ENCODE assay signal across 16 mouse cellular contexts in the genomic region with DNA sequence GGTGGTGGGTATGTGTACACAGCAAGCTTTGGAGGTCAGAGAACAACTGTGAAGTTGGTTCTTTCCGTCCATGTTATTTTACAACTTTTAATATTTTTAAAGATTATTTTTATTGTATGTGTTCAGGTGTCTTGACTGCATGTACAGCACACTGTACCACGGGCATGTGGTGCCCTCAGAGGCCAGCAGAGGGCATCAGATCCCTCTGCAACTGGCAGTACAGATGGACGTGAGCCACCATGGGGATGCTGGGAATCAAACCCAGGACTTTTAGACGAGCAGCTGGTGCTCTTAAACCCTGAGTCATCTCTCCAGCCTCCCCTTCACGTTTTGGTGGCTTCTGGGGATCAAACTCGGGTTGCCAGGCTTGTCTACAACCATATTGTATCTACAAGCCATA. TPM values are rescaled to one million over a fixed set of nuclear protein-coding genes. Genes with fewer than 3 reads are reported as not detected.
DNase-seq lines count a peak whose midpoint lies in the region; ATAC-seq and TF ChIP-seq lines count a peak whose summit lies in the region.
"Had no signal": no experiment of that assay in that cellular context is flagged by ENCODE, and none has a peak within 500 bp of the region (broad histone marks: within the 10 kb centered on the region; RNA-seq: fewer than 3 reads in every experiment).

No protein-coding gene starts in this region.

- intact Hi-C loops in gastrocnemius, postnatal 36 days (cut with DNase I): no loop called here

- no peaks in the 10 kb centered on the region for H3K36me3 ChIP-seq in thymus, adult 2 months (ENCODE audit: control insufficient read depth, insufficient read depth, low read length)
- H3K36me3 ChIP-seq: neural tube, embryonic 12.5 days had no signal

- no peak for TF ChIP-seq POLR2A in thymus, adult 2 months (IDR thresholded peaks at IDR 0.05; ENCODE audit: control insufficient read depth, extremely low read depth, insufficient read depth, low read length, poor library complexity)

- 76% methylated on average over 6 of the region's 6 CpGs for WGBS in thymus, adult 2 months

- no peak overlapping the region for H3K27ac ChIP-seq in thymus, adult 2 months (ENCODE audit: control insufficient read depth, insufficient read depth, low read length)
- H3K27ac ChIP-seq: neural tube, embryonic 12.5 days had no signal

- 0 out of 2 replicates have a peak, but pooled peaks have one; percentile 39 for ATAC-seq in common myeloid progenitor, adult 5-6 weeks (replicated peaks; ENCODE audit: low read depth, poor library complexity, severe bottlenecking)
- ATAC-seq in cerebellum, adult (ENCODE audit: insufficient number of reproducible peaks, low FRiP score, low TSS enrichment): no peak

- no peaks in the 10 kb centered on the region for H3K27me3 ChIP-seq in thymus, adult 2 months (ENCODE audit: control insufficient read depth, insufficient read depth, low read length)

- peak; percentile 15 for DNase-seq in kidney, adult 9 months
- no peak for DNase-seq in kidney, postnatal 4 days
- peak; percentile 50 for DNase-seq in thymus, adult 2 months
- DNase-seq in thymus, adult 18-20 months: no peak
- peak; percentile 66 for DNase-seq in thymus, postnatal 4 days
- no peak for DNase-seq in gastrocnemius, postnatal 36 days
- DNase-seq: cerebellum, adult 11 months; kidney, postnatal 14 days; right cerebral cortex, postnatal 25 days had no signal

- H3K4me3 ChIP-seq in thymus, adult 2 months (ENCODE audit: control insufficient read depth, insufficient read depth, low read length): no peak overlapping the region
- H3K4me3 ChIP-seq: erythroblast, embryonic 14.5 days; neural tube, embryonic 12.5 days had no signal

- no peak for TF ChIP-seq CTCF in thymus, adult 2 months (IDR thresholded peaks at IDR 0.05; ENCODE audit: borderline replicate concordance, control insufficient read depth, extremely low read depth, insufficient read depth, low read length, poor library complexity)

- no peaks in the 10 kb centered on the region for H3K4me1 ChIP-seq in thymus, adult 2 months (replicated peaks; ENCODE audit: control insufficient read depth, insufficient read depth, low read length)

RNA-seq across cellular contexts. Expression of gene Wdr63, which starts 5.9 kb away (rescaled TPM):
- 0.03 TPM in 1 of 2 replicates, not detected in the other for polyA plus RNA-seq in thymus, adult 2 months (2012; rRNA removed)
- not detected in 2 replicates for total RNA-seq in common myeloid progenitor, adult 5-6 weeks (2017)
- total RNA-seq in gastrocnemius, postnatal 36 days (2021): not detected
- total RNA-seq: gastrocnemius, adult 8-10 months; heart, postnatal 25 days had no signal
- polyA plus RNA-seq: erythroblast, embryonic 14.5 days had no signal

RNA-seq across cellular contexts. Expression of gene Mcoln3, which starts 15.2 kb away (rescaled TPM):
- 5.9 and 6.1 TPM in 2 replicates for polyA plus RNA-seq in thymus, adult 2 months (2012; rRNA removed)
- total RNA-seq in common myeloid progenitor, adult 5-6 weeks (2017): 0.18 and 3.4 TPM in 2 replicates
- total RNA-seq in gastrocnemius, postnatal 36 days (2021): not detected
- total RNA-seq: gastrocnemius, adult 8-10 months; heart, postnatal 25 days; left cerebral cortex, postnatal 36 days had no signal
- polyA plus RNA-seq: erythroblast, embryonic 14.5 days had no signal

RNA-seq across cellular contexts. Expression of gene Mcoln2, which starts 47.6 kb away (rescaled TPM):
- polyA plus RNA-seq in thymus, adult 2 months (2012; rRNA removed): 3.3 and 3.5 TPM in 2 replicates
- 8.2 and 11.1 TPM in 2 replicates for total RNA-seq in common myeloid progenitor, adult 5-6 weeks (2017)
- under 1 TPM in 1 of 2 experiments, not detected in 1; 0.51 TPM for total RNA-seq in gastrocnemius, postnatal 36 days (2021)
- total RNA-seq: left cerebral cortex, postnatal 36 days had no signal
- polyA plus RNA-seq: erythroblast, embryonic 14.5 days had no signal

Comparison
In these comparisons a context has a peak if more than half of its experiments do, and no peak if none do; other contexts are left out.
1. DNase-seq: peak in kidney, adult 9 months (single experiment), thymus, adult 2 months (single experiment) and thymus, postnatal 4 days (single experiment); none in kidney, postnatal 4 days (0 of 2), thymus, adult 18-20 months (0 of 2) and gastrocnemius, postnatal 36 days (0 of 2).